Mouse (Mus musculus) fibroblast of lung, adult 2 months (primary cell): ENCODE data around the gene Rgma.
A peak's percentile ranks its signal among the peaks of the same experiment; 100 is the strongest.

Experiments used
- DNase-seq: peaks from one replicate; pipeline ENCODE4 v3.0.0-alpha.2; 2011; ENCODE audit warnings: low read depth

The Rgma gene

DNA sequence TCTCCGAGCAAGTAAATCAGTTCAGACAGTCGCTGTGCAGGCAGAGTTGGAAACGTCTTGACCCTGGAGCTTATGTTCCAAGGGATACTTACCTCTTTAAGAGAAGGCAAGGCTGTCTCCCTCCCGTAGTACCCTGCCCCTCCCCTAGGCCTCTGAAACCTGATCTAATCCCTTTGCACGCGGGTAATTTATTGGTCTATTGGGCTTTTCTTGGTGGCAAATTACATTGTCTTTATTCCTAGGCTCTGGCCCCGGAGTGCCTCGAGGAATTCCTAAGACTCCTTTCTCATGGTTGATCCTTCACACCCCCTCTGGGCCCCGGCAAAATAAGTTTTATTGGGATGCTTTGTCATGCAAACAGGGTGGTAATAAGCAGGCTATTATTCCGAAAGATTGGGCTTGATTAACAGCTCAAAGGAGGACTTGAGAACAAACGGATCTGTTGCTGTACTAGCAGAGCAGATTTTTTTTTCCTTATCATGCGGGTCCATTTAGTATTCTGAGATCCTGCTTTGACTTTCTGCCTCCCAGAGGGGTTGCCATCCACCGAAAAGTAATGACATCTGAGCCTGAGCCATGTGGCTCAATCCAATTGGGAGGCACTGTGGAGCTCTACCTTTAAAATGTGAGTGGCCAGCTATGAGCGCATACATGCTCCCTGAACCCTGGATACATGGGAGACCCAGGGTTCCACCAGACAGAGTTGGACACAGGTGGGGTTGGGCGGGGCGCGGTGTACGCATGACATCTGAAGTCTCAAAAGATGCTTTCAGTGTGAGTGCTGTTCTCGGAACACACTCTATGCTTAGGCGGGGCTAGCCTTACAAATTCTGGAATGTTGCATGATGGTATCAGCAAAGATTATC, 25.0 kb downstream of the Rgma start:
- no peak for DNase-seq

DNA sequence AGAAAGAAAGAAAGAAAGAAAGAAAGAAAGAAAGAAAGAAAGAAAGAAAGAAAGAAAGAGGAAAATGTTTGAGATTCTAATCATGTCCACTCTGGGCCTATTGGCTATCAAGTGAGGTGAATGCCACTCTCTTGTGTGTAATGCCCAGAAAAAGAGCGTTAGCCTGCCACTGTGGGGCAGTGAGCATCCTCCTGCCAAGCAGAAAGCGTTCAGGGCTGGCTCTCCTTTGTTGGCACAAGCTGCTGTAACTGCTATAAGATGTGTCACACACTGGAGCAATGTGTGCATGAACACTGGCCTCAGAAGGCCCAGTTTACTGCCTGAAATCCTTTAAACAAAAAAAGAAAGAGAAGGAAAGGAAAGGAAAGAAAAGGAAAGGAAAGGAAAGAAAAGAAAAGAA, 26.8 kb downstream of the Rgma start:
- DNase-seq, result no peak

DNA sequence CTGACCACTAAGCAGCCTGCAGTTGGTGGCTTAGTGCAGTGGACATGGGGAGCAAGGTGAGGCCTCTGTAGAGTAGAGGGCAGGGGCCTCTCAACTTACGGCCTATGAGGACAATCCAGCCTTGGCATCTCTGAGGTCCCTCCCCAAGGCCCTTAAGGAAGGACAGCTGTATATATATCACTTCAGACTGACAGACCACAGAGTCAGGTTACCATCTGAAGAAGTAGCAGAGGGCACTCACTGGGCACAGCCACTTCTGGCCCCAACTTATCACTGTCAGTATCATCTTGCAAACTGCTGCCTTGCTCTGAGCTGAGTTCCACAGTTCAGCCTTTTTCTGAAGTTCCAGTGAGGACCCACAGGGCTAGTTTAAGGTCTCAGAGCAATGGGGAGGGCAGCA, 27.4 kb downstream of the Rgma start:
- DNase-seq, result no peak

DNA sequence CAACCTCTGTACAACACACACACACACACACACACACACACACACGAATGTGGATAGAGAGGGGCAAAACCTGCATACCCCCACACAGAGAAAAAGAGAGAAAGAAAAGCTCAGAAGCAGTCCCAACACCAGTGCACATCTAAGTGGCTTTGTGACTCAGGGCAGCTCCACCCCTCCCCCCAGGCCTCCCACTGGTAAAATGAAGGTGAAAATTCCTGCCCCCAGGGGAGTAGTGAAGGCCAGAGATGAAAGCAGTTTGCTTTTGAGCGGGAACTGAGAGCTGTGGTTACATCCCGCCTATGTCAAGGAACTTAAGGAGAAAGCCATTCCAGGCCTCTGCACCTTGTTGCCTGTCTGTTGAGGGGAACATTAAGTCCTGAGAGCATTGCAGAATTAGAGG, 28.2 kb downstream of the Rgma start:
- DNase-seq, result no peak

DNA sequence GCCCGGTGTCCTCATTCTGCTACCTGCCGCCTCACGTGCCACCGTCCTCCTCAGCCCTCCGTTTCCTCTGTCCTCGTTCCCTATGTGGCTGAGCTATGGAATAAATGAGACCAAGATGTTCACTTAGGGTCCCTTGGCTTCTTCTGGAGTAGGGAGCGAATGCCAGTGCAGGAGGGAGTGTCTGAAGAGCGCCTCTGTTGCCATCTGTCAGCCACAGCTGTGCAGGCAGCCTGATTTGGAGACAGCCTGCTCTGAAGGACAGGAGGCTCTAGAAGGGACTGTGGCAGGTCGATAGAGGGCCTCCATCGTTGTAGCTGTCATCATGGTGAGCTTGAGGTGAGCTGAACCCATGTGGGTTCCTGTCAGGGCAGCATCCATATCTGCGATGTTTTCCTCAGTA, 30.2 kb downstream of the Rgma start:
- no peak for DNase-seq

DNA sequence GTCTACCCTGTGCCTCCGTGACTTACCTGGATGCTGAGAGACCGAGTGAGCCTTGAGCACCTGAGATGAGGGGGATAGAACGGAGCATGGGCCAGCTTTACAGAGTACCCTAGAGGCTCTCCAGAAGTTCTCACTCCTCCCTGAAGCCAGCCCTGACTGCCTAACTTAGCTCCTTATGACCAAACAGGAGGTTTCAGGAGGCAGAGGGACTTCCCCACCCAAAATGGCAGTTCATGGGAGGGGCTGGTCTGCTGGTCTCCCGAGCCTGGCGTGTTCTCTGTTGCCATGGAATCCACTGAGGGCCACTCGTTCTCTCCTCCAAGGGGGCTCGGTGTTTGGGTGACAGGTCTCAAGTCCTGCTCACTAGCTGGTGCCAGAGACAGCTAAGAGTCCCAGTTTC, 36.2 kb downstream of the Rgma start:
- DNase-seq, result no peak

DNA sequence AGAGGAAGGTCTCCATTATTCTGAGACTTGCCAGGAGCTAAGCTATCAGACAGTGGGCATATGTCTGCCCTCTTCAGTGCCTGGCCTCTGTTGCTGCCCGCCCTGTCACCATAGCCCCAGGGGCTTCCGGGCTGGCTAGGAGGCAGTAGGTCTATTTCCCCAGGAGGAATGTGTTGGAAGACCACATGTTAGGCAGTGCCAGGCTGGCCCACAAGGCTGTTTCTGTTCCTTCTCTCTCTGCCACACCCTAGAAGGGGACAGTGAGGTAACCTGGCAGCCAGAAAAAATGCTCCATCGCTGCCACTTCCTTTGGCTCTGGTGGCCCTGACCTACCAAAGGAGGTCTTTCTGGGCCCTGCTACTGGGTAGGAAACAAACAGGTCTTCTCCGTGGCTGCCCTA, 36.7 kb downstream of the Rgma start:
- no peak for DNase-seq

DNA sequence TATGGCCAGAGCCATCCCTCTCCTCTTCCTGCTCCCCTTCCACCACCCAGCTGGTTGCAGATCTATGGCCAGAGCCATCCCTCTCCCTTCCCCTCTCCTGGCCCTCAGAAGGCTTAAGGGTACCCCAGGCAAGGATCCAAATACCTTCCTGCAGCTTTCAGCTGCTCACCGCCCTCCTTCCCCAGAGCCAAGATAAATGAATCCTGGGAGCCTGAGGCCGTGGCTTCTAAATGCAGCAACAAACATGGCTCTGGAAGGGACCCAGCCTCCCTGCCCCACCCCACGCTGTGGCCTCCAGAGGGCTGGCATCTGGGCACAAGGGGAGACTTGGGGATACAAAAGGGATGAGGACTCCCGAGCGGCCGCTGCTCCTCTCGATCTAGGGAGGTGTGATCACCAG, 37.1 kb downstream of the Rgma start:
- DNase-seq, result no peak

DNA sequence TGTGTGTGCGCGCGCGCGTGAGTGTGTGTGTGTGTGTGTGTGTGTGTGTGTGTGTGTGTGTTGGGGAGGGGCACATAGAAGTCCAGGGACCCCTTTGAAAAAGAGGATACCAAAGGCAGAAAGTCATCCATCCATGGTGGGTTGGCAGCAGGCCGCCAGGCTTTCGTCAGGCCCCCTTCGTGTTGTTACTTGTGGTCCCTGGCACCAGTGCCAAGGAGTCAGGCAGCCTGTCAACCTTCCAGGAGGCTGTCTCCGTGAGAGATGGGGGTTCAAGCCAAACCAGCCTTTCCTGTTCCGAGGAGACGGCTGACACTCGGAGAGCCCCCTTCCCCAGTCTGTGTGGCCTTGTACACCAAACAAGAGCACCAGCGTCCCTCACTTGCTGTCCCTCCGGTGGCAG, 38.9 kb downstream of the Rgma start:
- no peak for DNase-seq

DNA sequence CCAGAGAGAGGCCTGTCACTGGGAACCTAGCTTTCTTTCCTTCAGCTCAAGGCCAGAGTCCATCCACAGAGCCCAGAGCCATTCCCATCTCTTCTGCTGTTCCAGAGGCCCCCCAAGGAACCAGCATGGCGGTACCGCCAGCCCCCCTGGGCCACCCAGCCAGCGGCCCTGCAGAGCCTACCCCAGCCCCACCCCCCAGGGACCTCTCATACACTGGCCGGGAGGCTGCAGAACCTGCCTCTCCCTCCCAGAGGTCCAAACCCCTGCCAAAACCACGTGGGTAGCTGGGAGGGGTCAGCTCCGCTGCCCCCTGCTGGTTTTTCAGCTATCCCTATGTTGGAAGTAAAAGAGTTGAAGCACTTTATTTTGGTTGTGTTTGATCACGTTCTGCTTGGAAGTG, 44.1 kb downstream of the Rgma start:
- no peak for DNase-seq

DNA sequence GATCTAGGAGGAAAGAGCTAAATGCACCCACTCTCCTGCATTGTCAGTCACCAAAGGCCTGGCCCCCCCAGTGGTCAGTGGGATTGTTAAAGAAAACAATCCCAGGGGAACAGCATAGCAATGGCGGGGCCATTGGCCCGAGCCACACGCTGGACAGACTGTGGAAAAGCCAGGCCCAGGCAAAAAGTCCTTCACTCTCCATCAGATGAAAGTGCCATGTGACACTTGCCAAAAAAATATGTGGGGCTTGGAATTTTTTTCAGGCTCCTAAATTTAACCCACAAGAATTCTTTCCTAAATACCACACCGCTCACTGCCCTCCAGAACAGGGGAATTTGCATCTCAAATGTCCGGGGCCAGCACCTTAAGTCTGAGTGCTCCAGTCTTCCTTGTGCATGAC, 45.5 kb downstream of the Rgma start:
- DNase-seq, result no peak

DNA sequence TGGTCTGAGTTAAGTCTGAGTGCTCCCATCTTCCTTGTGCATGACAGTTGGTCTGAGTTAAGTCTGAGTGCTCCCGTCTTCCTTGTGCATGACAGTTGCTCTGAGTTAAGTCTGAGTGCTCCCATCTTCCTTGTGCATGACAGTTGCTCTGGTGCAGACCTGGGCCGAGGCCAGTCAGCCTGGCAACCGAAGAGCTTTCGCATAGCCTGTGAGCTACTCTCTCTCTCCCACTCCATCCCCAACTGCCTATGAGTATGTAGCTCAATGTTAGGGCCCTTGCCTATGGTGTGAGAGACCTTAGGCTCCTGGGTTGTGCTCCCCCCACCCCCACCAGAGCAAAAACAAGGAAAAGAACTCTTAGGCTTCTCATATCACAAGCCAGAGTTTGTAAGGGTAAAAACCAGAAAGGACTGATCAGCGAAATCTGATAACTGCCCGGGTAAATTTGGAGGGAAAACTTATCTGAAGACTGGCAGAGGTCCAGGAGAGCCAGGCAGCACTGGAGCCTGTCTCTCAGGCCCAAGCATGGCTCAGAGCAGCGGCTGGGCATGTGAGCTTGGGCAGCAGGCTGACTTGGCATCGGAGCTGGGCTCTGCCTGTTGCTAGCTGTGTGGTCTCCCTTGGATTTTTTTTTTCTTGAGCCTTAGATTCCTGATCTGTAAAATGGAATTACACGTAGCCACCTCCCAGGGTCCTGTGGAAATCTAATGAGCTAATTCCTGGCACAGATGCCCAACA, 46.1 kb downstream of the Rgma start:
- no peak for DNase-seq

DNA sequence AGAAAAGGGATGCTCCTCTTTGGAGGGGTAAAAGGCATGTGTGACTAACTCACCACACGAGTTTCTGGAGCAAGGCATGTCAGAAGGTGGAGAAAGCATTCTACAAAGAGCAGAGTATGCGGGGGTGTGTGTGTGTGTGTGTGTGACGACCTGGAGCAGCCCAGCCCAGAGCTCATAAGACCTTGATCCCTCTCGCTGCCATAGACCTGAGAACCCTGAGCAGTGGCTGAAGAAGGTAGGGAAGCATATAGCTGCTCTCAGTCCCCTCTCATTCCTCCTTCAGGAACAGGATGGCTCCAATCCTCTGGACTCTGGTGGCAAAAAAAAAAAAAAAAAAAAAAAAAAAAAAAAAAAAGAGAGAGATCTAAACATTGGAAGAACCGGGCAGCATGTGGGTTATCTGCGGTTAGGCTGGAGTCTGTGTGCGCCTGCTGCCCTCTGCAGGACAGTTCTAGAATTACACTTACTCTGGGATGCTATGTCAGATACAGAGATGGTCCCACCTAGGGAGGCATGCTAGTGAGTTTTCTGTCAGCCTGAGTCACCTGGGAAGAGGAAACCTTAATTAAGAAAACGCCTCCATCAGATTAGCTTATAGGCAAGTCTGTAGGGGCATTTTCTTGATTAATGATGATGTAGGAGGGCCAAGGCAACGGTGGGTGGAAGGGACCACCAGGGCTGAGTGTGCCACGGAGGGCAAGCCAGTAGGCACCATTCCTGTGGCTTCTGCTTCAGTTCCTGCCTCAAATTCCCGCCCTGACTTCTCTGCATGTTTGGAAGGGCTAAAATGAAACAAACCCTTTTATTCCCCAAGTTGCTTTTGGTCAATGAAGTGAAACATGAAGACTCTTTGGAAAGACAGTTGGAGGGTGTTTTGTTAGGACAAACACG, 47.2 kb downstream of the Rgma start:
- no peak for DNase-seq

DNA sequence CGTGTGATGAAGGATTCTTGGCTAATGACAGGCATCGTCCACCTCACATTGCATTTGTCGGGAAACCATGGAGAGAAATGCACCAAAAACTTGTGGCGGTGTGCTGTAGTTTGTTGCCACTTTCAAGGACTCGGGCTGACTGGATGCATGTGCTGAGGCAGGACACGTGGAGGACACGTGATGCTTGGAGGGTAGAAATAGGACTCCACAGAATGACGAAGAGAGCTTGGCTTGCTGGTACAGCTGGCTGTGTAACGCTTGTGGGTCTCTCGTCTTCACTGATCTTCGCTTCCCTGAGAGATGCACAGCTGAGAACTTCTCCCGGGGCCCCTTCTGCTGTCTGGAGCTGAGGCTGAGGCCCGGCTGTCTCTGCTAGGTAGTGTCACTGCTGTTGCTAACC, 47.9 kb downstream of the Rgma start:
- DNase-seq, result no peak

DNA sequence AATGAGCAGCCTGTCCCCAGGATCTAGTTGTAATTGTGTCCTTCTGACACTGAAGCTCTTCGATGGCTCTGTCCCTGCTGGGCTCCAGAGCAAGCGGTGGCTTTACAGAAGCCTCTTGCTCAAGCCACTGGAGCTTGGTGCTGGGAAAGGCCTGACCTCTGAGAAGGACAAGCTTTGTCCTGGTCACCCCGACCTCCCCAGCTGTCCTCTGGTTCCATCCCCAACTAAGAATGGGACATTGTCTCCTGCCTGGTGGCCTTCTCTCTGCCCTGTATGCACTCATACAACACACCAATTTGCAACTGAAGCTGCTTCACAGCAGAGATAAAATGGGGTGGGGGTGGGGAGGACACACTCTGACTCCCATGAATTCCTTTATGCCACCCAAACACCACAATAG, 48.9 kb downstream of the Rgma start:
- no peak for DNase-seq

DNA sequence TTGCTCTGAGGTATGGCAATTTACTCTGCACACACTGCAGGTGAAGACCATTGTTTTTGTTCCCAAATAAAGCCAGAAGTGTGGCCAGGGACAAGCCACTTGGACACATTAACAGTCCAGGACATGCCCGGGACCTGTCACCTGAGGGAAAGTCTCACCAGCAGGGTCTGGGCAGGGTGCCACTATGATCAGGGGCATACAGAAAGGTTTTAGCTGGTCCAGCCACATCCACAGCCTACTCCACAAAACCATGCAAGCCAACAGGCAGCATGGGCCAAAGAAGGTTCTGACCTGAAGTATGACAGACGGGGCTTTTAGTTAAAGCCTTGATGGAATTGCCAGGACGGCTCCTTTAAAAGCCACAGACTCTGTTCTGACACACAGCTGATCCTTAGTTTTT, 49.4 kb downstream of the Rgma start:
- DNase-seq, result no peak

DNA sequence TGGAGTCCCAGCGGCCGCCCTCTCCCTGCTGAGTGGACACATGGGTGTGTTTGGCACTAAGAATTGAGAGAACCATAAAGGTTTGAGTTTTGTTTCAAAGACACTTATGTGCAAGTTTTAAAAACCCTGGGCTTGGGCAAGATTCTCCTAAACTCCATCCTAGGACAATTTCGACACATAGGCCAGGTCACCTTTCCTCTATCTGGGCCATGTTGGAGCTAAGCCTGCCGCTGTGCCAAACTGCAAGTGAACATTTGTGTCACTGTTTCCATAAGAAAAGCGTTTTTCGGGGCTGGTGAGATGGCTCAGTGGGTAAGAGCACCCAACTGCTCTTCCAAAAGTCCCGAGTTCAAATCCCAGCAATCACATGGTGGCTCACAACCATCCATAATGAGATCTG, 50.1 kb downstream of the Rgma start:
- no peak for DNase-seq

DNA sequence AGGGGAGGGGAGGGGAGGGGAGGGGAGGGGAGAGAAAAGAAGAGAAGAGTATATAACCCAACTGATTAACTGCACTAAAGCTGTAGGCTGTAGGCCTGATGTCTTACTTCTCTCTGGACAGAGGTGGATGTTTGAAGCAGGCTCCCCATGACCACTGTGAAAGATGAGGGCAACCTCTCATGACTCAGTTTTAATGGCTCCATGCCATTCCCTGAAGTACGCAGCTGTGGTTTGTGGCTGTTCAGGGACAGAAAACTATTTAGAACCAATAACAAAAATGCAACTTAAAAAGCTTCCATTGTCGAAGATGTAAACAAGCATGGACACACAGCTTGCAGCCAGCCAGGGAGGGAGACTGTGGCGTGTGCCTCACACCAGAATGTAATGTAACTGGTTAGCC, 50.9 kb downstream of the Rgma start:
- DNase-seq, result peak; percentile 81

DNA sequence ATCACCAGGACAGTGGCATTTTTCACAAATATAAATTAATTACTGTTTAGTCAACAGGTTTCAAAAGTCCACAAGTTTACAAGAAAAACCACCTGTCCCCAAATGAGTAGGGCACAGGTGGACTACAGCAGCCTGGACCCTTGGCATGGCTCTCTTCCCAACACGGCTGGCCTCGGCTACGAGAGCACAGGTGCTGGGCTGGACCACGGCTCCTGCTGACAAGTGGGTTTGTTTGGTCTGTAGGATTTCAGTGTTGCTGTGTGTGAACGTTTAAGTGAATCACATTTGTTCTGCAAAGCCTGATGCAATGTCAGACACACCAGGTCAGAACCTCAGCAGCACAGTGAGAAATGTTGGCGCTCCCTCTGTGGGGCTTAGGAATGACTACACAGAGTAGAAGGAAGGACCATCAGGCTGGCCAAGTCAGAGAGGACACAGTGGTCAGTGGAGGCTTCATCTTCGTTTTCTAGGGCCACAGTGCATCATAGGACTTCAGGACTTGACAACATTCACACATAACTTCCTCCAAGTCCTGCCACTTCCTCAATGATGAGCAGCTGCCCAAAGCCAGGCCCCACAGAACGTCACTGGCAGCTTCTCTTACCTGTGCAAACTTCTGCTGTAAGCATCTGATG, 51.6 kb downstream of the Rgma start:
- no peak for DNase-seq

DNA sequence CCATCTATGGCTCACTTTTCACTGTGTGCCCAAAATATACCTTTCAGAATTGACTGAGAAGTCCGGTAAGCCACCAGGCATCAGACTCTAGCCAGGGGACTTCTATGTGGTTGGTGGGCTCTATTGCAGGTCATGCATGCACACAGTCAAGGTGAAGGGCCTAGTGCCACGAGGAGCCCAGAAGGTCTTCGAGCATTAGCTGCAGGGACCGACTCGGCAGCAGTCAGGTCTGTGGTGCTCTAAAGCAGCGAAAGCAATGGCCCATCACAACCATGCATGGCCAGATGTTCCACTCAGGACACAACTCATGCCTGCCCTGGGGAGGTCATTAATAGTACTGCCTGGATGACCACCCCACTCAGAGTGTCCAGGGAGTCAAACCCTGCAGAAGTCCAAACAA, 52.5 kb downstream of the Rgma start:
- no peak for DNase-seq

DNA sequence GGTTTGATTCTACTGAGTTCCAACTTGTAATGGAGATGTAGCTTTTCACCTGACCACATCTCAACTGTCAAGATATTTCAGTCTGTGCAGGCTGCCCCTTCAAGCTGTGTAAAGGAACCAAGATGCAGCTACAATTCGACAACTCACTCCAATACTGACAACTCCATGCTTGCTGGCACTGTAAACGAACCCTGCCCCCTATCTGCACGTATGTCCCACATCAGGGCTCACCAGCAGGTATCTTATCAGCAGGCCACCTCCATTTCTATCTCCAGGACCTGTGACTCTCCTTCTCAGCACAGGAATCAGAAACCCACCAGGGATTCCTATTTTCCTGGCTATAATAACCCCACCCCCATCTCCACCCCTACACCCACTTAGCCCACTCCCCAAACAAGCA, 53.2 kb downstream of the Rgma start:
- DNase-seq, result no peak

DNA sequence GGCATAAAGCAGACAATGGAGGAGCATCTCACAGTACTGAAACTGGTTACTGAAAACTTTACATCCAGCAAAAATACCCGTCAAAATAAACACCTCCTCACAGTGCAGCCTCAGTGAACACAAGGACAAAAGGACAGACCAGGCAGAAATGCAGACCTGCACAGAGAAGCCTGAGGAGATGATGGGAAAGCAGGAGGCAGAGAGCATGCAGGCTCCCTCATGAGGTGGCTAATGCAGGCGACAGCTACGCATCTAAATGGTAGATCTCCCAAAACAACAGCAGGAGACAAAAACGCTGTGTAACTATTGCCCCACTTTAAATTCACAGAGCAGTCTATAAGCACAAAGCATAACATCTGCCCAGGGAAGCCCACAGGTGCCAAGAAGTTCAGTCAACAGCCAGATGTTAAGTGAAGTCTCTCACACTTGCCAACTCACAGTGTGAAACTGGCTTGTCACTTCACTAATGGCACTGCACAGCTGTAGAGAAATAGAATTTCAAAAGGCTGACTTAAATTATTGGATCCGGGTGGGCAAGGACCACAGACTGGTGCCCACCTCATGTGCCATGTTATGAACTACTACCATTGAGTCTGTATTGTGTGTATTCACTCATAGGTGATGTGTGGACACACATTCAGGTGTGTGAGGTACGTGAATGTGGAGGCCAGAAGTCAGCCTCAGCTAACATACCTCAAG, 58.5 kb downstream of the Rgma start:
- no peak for DNase-seq
